Mouse (Mus musculus): ENCODE results near the gene Kcnma1. TPM values are rescaled to one million over a fixed set of nuclear protein-coding genes. Genes with fewer than 3 reads are reported as not detected.

Gene Kcnma1
- polyA plus RNA-seq, 1 experiment from 2014 or later, result 0.05 TPM

DNA sequence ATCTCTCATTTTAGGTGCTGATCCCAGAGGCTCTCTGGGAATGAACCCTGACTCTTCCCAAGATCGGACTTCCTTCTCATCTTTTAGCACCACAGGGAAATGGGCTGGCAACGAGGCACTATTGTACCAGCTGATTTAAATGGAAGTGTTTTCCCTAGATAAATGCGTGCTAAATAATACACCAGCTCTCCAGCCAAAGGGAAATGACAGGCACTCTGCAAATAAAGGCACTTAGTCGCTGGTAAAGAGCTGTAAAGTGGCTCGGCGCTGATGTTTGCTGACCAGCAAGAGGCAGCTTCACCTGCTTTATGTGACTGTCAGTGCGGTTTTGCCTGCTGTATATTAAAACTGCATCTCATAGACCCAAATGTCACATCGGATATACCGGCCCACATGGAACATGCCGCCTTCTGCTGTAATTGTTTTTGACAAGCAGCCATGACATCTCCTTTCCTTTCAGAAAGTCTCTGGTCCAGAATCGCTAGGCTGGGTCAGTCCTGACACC is 653.7 kb downstream of the Kcnma1 start:
- Histone ChIP-seq H3K36me3 (ENCODE audit: control insufficient read depth, insufficient read depth) (no peaks in the 10 kb centered on the region), H3K4me3 (ENCODE audit: low read depth, low read length) (no peak overlapping the region), H3K4me1 (ENCODE audit: control insufficient read depth, low read depth, low read length) (no peaks in the 10 kb centered on the region), H3K9me3 (replicated peaks; ENCODE audit: control insufficient read depth, low read length) (no peaks in the 10 kb centered on the region), H3K27ac (ENCODE audit: low read length) (no peak overlapping the region), H3K4me2 (ENCODE audit: low read depth, low read length) (no peak overlapping the region), H3K9ac (ENCODE audit: low read depth, low read length) (no peak overlapping the region), H3K27me3 (ENCODE audit: control insufficient read depth, insufficient read depth, low read depth, low read length) (no peaks in the 10 kb centered on the region)
- no peak for ATAC-seq (ENCODE audit: low read depth)
- 61% methylated on average over 11 of the region's 11 CpGs for WGBS (ENCODE audit: insufficient replicate concordance)

DNA sequence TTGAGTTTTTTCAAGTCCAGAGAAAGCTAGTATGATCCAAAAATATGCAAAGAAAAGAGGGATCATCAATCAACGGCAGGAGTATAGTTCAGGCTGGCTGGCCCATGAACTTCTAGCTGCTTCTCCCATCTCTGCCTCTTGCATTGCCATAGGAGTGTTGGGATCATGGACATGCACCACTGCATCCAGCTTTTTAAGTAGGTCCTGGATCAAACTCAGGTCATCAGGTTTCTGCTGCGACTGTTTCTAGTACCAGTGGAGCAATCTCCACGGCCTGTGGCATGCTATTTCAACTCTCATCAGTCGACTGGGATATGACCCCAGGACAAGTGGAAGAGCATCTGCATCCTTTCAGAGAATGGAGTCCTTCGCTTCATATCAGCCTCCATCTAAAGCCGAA is 655.5 kb downstream of the Kcnma1 start:
- Histone ChIP-seq H3K27me3 (ENCODE audit: control insufficient read depth, insufficient read depth, low read depth, low read length) (no peaks in the 10 kb centered on the region), H3K4me2 (ENCODE audit: low read depth, low read length) (no peak overlapping the region), H3K4me1 (ENCODE audit: control insufficient read depth, low read depth, low read length) (no peaks in the 10 kb centered on the region), H3K9me3 (replicated peaks; ENCODE audit: control insufficient read depth, low read length) (no peaks in the 10 kb centered on the region), H3K4me3 (ENCODE audit: low read depth, low read length) (no peak overlapping the region), H3K27ac (ENCODE audit: low read length) (no peak overlapping the region), H3K9ac (ENCODE audit: low read depth, low read length) (no peak overlapping the region), H3K36me3 (ENCODE audit: control insufficient read depth, insufficient read depth) (no peaks in the 10 kb centered on the region)
- WGBS (ENCODE audit: insufficient replicate concordance), result 56% methylated on average over 6 of the region's 6 CpGs
- ATAC-seq (ENCODE audit: low read depth), result no peak

DNA sequence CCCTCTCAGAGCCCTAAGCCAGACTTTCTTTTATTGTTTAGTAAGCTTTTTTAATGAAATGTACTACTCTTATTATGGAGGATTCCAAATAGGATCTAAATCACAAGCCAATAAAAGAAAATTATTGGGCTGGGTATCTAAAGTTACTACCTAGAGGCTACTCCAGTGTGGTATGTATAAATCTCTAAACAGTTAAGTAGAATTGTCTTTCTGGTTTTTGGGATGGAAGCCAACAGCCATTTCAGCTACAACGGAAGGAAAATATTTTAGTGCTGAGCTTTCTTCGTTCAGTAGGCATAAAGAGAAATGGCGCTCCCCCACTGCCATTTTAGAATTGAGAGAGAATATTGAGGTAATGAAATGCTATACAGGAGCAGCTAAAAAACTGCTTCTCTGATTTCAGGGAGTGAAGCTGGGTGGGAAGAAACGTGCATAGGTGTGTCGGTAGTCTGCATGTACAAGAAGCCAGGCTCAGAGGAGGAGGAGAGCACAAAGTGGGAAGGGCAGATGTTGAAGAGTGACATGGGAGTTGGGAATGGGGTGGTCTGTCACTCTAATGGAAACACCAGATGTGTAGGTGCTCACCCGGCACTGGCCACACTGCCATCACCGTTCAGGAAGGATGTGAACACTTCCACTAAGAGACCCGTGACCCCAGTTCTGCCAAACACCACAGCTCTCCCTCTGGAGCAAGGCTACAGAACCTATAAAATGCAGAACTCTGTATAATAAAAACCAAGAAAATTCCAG is 656.6 kb downstream of the Kcnma1 start:
- no peaks in the 10 kb centered on the region for H3K36me3 ChIP-seq (ENCODE audit: control insufficient read depth, insufficient read depth)
- H3K4me2 ChIP-seq (ENCODE audit: low read depth, low read length), result no peak overlapping the region
- WGBS (ENCODE audit: insufficient replicate concordance), result 68% methylated on average over 8 of the region's 8 CpGs
- H3K9me3 ChIP-seq (replicated peaks; ENCODE audit: control insufficient read depth, low read length), result no peaks in the 10 kb centered on the region
- H3K4me1 ChIP-seq (ENCODE audit: control insufficient read depth, low read depth, low read length), result no peaks in the 10 kb centered on the region
- no peak overlapping the region for H3K4me3 ChIP-seq (ENCODE audit: low read depth, low read length)
- no peak for ATAC-seq (ENCODE audit: low read depth)
- H3K9ac ChIP-seq (ENCODE audit: low read depth, low read length), result no peak overlapping the region
- H3K27me3 ChIP-seq (ENCODE audit: control insufficient read depth, insufficient read depth, low read depth, low read length), result no peaks in the 10 kb centered on the region
- no peak overlapping the region for H3K27ac ChIP-seq (ENCODE audit: low read length)

DNA sequence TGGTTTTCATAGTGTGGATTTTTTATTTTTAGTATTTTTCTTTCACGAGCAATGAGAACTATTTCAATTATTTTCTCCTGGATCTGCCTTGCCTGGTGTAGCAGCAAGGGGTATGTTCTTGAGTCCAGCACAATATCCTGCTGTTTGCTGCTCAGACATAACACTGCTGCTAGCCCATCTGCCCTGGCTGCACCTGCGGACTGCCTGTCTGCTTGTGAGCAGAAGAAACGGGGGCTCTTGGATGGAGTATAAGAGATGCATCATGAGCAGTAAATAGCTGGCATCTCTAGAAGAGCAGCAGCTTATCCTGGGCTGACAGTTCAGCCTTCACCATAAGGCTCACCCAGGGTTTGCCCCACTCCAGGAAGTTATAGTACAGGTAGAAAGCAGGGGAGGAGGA is 687.5 kb downstream of the Kcnma1 start:
- Histone ChIP-seq H3K4me1 (ENCODE audit: control insufficient read depth, low read depth, low read length) (no peaks in the 10 kb centered on the region), H3K27ac (ENCODE audit: low read length) (no peak overlapping the region), H3K4me3 (ENCODE audit: low read depth, low read length) (no peak overlapping the region), H3K9ac (ENCODE audit: low read depth, low read length) (no peak overlapping the region), H3K27me3 (ENCODE audit: control insufficient read depth, insufficient read depth, low read depth, low read length) (no peaks in the 10 kb centered on the region), H3K4me2 (ENCODE audit: low read depth, low read length) (no peak overlapping the region), H3K9me3 (replicated peaks; ENCODE audit: control insufficient read depth, low read length) (no peaks in the 10 kb centered on the region), H3K36me3 (ENCODE audit: control insufficient read depth, insufficient read depth) (no peaks in the 10 kb centered on the region)
- no peak for ATAC-seq (ENCODE audit: low read depth)
- WGBS (ENCODE audit: insufficient replicate concordance), result 52% methylated on average over 3 of the region's 3 CpGs

- 58% methylated on average over 5 of the region's 5 CpGs for WGBS (ENCODE audit: insufficient replicate concordance)
- Histone ChIP-seq H3K4me1 (ENCODE audit: control insufficient read depth, low read depth, low read length) (no peaks in the 10 kb centered on the region), H3K36me3 (ENCODE audit: control insufficient read depth, insufficient read depth) (no peaks in the 10 kb centered on the region), H3K27me3 (ENCODE audit: control insufficient read depth, insufficient read depth, low read depth, low read length) (no peaks in the 10 kb centered on the region), H3K4me3 (ENCODE audit: low read depth, low read length) (no peak overlapping the region), H3K4me2 (ENCODE audit: low read depth, low read length) (no peak overlapping the region), H3K9me3 (replicated peaks; ENCODE audit: control insufficient read depth, low read length) (no peaks in the 10 kb centered on the region), H3K9ac (ENCODE audit: low read depth, low read length) (no peak overlapping the region), H3K27ac (ENCODE audit: low read length) (no peak overlapping the region)
- no peak for ATAC-seq (ENCODE audit: low read depth)
These were observed 709.0 kb downstream of the Kcnma1 start for GRCm38 (mm10) chr14:23305288-23305687.

DNA sequence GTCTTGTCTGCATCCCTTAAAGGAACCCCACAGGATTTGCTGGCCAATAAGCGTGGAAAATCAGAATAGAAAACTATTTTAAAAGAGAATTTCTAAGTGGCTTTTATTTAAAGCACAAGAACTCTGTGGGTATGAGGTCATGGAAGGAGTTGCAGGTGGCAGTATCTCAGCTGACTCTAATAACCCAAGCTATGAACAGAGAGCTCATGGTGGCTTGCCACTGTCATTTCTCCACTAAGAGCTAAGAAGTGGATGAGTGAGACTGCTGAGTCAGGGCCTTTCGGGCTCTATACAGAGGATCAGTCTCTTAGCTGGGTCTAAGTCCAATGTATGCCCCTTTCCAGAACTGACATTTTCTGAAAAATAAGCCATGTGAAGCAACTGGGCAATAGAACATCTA is 713.8 kb downstream of the Kcnma1 start:
- Histone ChIP-seq H3K36me3 (ENCODE audit: control insufficient read depth, insufficient read depth) (no peaks in the 10 kb centered on the region), H3K27ac (ENCODE audit: low read length) (no peak overlapping the region), H3K4me3 (ENCODE audit: low read depth, low read length) (no peak overlapping the region), H3K9ac (ENCODE audit: low read depth, low read length) (no peak overlapping the region), H3K4me2 (ENCODE audit: low read depth, low read length) (no peak overlapping the region), H3K9me3 (replicated peaks; ENCODE audit: control insufficient read depth, low read length) (no peaks in the 10 kb centered on the region), H3K27me3 (ENCODE audit: control insufficient read depth, insufficient read depth, low read depth, low read length) (no peaks in the 10 kb centered on the region), H3K4me1 (ENCODE audit: control insufficient read depth, low read depth, low read length) (no peaks in the 10 kb centered on the region)
- WGBS (ENCODE audit: insufficient replicate concordance), result 62% methylated on average over 2 of the region's 2 CpGs
- no peak for ATAC-seq (ENCODE audit: low read depth)

DNA sequence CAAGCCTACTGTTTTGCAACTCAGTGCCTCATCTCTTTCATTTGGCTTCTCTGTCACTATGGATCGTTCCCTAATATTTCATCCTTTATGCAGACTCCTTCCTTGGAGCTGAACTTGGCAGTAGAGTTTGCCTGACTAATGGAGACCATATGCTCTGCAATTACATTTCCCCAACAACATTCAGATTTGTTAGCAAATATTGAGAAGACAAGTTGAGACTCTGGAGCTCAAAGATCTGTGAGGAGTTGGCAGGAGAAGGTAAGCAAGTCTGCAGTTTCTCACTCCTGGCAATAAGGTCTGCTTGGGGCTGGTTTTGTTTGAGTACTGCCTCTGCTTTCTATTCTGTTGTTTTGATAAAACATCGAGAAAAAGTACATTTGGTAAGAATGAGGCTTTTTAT is 723.7 kb downstream of the Kcnma1 start:
- no peaks in the 10 kb centered on the region for H3K9me3 ChIP-seq (replicated peaks; ENCODE audit: control insufficient read depth, low read length)
- no peak for ATAC-seq (ENCODE audit: low read depth)
- WGBS (ENCODE audit: insufficient replicate concordance), result 53% methylated on average over 2 of the region's 2 CpGs
- no peak overlapping the region for H3K9ac ChIP-seq (ENCODE audit: low read depth, low read length)
- no peaks in the 10 kb centered on the region for H3K4me1 ChIP-seq (ENCODE audit: control insufficient read depth, low read depth, low read length)
- no peaks in the 10 kb centered on the region for H3K36me3 ChIP-seq (ENCODE audit: control insufficient read depth, insufficient read depth)
- H3K4me2 ChIP-seq (ENCODE audit: low read depth, low read length), result no peak overlapping the region
- no peaks in the 10 kb centered on the region for H3K27me3 ChIP-seq (ENCODE audit: control insufficient read depth, insufficient read depth, low read depth, low read length)
- no peak overlapping the region for H3K27ac ChIP-seq (ENCODE audit: low read length)
- H3K4me3 ChIP-seq (ENCODE audit: low read depth, low read length), result no peak overlapping the region

GRCm38 (mm10) chr14:23266554-23267309 is 747.6 kb downstream of the Kcnma1 start:
- no peak overlapping the region for H3K27ac ChIP-seq (ENCODE audit: low read length)
- no peaks in the 10 kb centered on the region for H3K4me1 ChIP-seq (ENCODE audit: control insufficient read depth, low read depth, low read length)
- no peak overlapping the region for H3K9ac ChIP-seq (ENCODE audit: low read depth, low read length)
- H3K4me2 ChIP-seq (ENCODE audit: low read depth, low read length), result no peak overlapping the region
- no peak overlapping the region for H3K4me3 ChIP-seq (ENCODE audit: low read depth, low read length)
- H3K36me3 ChIP-seq (ENCODE audit: control insufficient read depth, insufficient read depth), result no peaks in the 10 kb centered on the region
- no peak for ATAC-seq (ENCODE audit: low read depth)
- WGBS (ENCODE audit: insufficient replicate concordance), result 28% methylated on average over 4 of the region's 4 CpGs
- H3K27me3 ChIP-seq (ENCODE audit: control insufficient read depth, insufficient read depth, low read depth, low read length), result no peaks in the 10 kb centered on the region
- no peaks in the 10 kb centered on the region for H3K9me3 ChIP-seq (replicated peaks; ENCODE audit: control insufficient read depth, low read length)

DNA sequence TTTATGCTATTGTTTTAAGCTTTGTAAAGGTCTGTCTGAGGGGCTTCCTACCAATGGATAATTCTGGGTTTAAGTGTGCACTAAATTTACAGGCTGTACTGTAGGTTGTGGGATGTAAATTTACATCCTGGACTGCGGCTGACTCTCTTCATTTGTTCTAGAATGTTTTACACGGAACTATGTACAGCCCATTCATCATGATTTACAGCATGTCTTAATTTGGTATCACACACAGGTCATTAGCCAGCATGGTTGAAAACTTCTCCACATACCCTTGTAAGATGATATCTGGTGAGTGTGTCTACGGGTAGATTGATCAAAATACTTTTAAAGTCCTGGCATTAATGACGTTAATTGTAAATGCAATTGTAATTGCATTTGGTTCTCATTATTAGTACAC is 761.1 kb downstream of the Kcnma1 start:
- Histone ChIP-seq H3K4me1 (ENCODE audit: control insufficient read depth, low read depth, low read length) (no peaks in the 10 kb centered on the region), H3K4me2 (ENCODE audit: low read depth, low read length) (no peak overlapping the region), H3K27ac (ENCODE audit: low read length) (no peak overlapping the region), H3K27me3 (ENCODE audit: control insufficient read depth, insufficient read depth, low read depth, low read length) (no peaks in the 10 kb centered on the region), H3K9ac (ENCODE audit: low read depth, low read length) (no peak overlapping the region), H3K36me3 (ENCODE audit: control insufficient read depth, insufficient read depth) (no peaks in the 10 kb centered on the region), H3K9me3 (replicated peaks; ENCODE audit: control insufficient read depth, low read length) (no peaks in the 10 kb centered on the region), H3K4me3 (ENCODE audit: low read depth, low read length) (no peak overlapping the region)
- 66% methylated on average over 4 of the region's 4 CpGs for WGBS (ENCODE audit: insufficient replicate concordance)
- no peak for ATAC-seq (ENCODE audit: low read depth)

All from liver, embryonic 16.5 days (tissue).